Mouse (Mus musculus): Measurements from ENCODE around the gene Tgm1.

DNA sequence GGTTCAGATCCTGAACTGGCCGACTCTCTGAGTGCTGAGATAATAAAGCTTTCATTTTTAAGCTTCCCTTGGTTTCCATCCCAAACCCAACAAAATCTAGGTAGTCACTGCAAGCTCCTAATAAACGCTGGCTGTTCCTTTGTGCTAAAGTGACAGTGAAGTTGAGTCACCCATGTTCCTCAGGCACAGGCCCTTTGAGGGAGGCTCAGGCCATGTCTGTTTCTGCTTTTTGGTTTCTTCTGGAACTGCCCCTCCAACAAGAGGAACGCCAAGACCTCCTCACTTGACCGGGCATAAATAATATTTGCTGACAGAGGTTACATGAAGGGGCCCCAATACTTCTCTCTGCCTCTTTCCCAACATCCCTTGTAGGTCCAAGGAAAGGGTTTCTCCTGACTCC, 22.0 kb upstream of the Tgm1 start:
- TF ChIP-seq CTCF (IDR thresholded peaks at IDR 0.05; ENCODE audit: borderline replicate concordance, extremely low read depth, insufficient read depth, insufficient read length) (no peak), POLR2A (IDR thresholded peaks at IDR 0.05; ENCODE audit: borderline replicate concordance, extremely low read depth, insufficient read depth, insufficient read length, poor library complexity, severe bottlenecking) (no peak)
